Mouse (Mus musculus) erythroblast, embryonic 14.5 days (primary cell): Measurements from ENCODE around the gene Tdp2. TPM values are rescaled to one million over a fixed set of nuclear protein-coding genes. Genes with fewer than 3 reads are reported as not detected.

ENCODE experiments used
- H3K27me3 ChIP-seq: 2 replicates; pipeline ENCODE4 v1.6.1; 2012; ENCODE audit warnings: inconsistent platforms; ENCODE audit not compliant: control insufficient read depth
- H3K36me3 ChIP-seq: 2 replicates; pipeline ENCODE4 v1.6.1; 2012; ENCODE audit warnings: mild to moderate bottlenecking, inconsistent platforms; ENCODE audit not compliant: control insufficient read depth
- H3K4me1 ChIP-seq: 2 replicates; pipeline ENCODE4 v1.6.1; 2012; ENCODE audit warnings: inconsistent platforms; ENCODE audit not compliant: control insufficient read depth
- H3K4me3 ChIP-seq: replicated peaks from 2 replicates; pipeline ENCODE3; 2012; ENCODE audit warnings: moderate library complexity, mild to moderate bottlenecking, inconsistent platforms
- H3K9me3 ChIP-seq: 2 replicates; pipeline ENCODE4 v1.6.1; 2012; ENCODE audit warnings: low read length, inconsistent platforms, mixed read lengths; ENCODE audit not compliant: control insufficient read depth
- GATA1 ChIP-seq: IDR thresholded peaks from 2 replicates; pipeline ENCODE4 v1.6.1; 2012; ENCODE audit warnings: low read length, inconsistent platforms, mixed read lengths
- TAL1 ChIP-seq: IDR thresholded peaks from 3 replicates; pipeline ENCODE4 v1.6.1; 2012; ENCODE audit warnings: low read length, inconsistent platforms, mixed read lengths
- polyA plus RNA-seq: library from polyadenylated mRNA; stranded (reverse); fragments of >175 nt; gene quantifications from 2 replicates; pipeline ENCODE4 v1.2.3, GENCODE M21; 2012

The Tdp2 gene
- polyA plus RNA-seq, 1 experiment = 2.3 TPM

DNA sequence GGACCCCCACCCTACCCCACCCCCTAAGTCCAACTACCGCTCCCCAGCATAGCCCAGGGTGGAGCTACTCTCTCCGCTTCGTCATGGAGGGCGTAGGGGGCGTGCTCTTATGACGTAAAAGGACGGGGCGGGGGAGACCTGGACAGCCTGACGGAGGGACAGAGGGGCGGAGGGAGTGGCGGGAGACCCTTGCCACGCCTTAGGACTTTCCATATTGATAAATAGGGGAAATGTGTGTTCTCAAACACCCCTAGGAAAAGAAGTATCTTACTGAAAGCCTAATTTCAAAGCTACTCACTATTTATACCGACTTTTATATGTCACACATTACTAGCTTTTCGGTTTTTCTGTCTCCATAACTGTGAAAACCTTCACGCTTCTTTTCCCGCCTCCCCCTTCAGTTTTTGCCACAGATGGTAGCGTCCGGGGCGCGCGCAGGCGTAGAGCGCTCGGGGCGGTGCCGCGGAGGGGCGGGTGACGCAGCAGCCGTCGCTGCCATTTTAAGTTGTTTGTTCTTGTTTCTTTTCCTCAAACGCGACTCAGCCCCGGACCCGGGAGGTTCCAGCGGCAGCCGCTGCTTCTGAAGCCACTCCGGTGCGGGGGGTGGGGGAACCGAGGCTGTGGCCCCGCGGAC is 30.7 kb upstream of the Tdp2 start:
- H3K4me3 ChIP-seq = peak overlapping the region; percentile 79
- H3K36me3 ChIP-seq = peaks cover 31% of the 10 kb centered on the region
- H3K4me1 ChIP-seq = peaks cover 28% of the 10 kb centered on the region
- TF ChIP-seq TAL1 (no peak), GATA1 (no peak)
- H3K27me3 ChIP-seq = no peaks in the 10 kb centered on the region; the same call in 1 of the 2 replicates
- H3K9me3 ChIP-seq = no peaks in the 10 kb centered on the region

DNA sequence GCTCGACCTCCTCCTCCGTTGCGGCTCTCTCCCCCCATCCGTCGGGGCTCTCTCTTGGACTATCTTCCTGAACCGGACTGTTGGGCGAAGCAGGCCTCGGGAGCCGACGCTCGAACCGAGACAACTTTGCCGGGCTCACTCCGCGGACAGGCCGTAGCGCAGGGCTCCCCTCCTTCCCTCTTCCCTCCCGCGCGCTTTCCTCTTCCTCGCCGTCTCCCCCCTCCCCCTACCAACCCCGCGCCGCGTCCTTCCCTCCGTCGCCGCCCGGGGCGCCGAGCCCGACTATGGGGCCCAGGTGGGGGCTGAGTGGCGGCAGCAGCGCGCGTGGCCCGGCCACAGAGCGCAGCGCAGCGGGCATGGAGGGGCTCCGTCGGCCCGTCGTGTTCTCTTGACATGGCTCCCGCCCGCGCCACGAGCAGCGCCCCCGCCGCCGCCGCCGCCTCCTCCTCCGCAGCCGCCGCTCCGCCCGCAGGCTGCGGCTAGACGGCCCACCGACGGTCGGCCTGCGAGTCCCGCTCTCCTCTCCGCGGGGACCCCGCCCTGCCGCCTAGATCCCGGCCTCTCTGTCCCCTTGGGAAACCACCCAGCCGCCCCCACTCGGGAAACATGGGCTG is 30.1 kb upstream of the Tdp2 start, which contains the start of gene BC005537:
Gene BC005537 (plus strand): TSS at position 350 of the 614 bp plus-strand sequence.
- TF ChIP-seq TAL1 = no peak
- TF ChIP-seq GATA1 = no peak

DNA sequence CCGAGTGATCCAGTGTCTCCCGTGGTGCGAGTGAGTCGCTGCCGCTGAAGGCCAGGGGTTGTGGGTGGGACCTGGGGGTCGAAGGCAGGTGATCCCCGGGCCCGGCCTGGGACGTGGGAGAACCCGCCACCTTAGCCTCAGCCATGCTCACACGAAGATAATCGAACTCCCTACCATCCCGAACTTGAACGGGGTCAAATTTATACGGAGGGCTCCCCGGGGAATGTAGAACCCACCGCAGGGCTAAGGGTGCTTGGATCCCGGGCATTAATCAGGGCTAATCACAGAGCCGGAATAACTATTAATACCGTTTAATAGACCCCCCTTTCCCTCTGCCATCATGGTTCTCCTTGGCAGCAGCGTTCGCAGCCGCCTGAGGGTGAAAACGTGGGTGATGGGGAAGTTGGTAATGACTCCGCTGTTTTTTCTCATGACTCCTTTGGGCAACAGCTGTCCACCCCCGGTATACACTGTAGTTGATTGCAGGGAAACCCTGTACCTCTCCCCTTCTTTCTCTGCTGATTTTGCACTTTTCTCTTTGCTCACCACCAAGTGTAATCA is 29.3 kb upstream of the Tdp2 start:
- TF ChIP-seq TAL1 (no peak), GATA1 (no peak)
- no peaks in the 10 kb centered on the region; the same call in 1 of the 2 replicates for H3K27me3 ChIP-seq
- peaks cover 45% of the 10 kb centered on the region for H3K36me3 ChIP-seq
- peaks cover 31% of the 10 kb centered on the region for H3K4me1 ChIP-seq
- peak overlapping the region; percentile 79 for H3K4me3 ChIP-seq
- H3K9me3 ChIP-seq = no peaks in the 10 kb centered on the region

More for the DNA sequence above, 30.1 kb upstream of the Tdp2 start, which contains the start of gene BC005537:
- peaks cover 28% of the 10 kb centered on the region for H3K4me1 ChIP-seq
- peak within 1 kb of the TSS; percentile 79 for H3K4me3 ChIP-seq
- H3K27me3 ChIP-seq = no peaks in the 10 kb centered on the region; the same call in 1 of the 2 replicates
- peaks cover 37% of the 10 kb centered on the region for H3K36me3 ChIP-seq
- no peaks in the 10 kb centered on the region for H3K9me3 ChIP-seq

DNA sequence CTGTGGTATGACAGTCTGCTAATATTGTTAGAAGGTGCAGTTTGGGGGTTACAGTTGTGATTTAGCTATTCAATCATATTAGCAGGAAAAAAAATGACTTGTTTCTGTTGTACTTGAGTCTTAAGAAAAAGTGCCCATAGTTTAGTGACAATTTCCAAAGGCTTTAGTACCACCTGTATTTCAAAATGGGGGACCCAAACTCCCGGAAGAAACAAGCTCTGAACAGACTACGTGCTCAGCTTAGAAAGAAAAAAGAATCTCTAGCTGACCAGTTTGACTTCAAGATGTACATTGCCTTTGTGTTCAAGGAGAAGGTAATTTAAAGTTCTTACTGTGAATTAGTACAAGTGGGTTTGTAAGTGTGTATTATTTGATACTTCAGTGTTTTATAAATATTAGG is 28.3 kb upstream of the Tdp2 start:
- Histone ChIP-seq H3K27me3 (no peaks in the 10 kb centered on the region), H3K4me3 (peak overlapping the region; percentile 79), H3K9me3 (no peaks in the 10 kb centered on the region), H3K4me1 (peaks cover 37% of the 10 kb centered on the region), H3K36me3 (peaks cover 55% of the 10 kb centered on the region)
- TF ChIP-seq TAL1 (no peak), GATA1 (no peak)

DNA sequence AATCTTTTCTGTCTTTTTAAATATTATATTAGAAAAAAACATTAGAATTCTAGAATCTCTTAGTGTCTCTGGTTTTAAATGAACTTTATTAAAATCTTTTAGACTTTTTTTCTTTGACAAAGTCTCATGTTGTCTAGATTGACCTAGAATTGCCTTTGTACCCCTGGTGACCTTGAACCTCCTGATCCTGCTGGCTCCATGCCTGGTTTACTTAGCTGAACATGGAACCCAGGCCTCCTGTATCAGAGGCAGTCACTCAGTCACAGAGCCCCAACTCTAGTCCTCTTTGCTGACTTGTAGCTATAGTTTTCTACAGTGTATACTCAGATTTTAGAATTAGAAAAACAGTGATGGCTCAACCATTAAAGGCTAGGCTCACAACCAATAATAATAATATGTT is 25.4 kb upstream of the Tdp2 start:
- no peaks in the 10 kb centered on the region for H3K9me3 ChIP-seq
- H3K4me3 ChIP-seq = no peak overlapping the region
- H3K27me3 ChIP-seq = no peaks in the 10 kb centered on the region
- H3K36me3 ChIP-seq = peaks cover 84% of the 10 kb centered on the region
- peaks cover 30% of the 10 kb centered on the region for H3K4me1 ChIP-seq
- TF ChIP-seq TAL1 (no peak), GATA1 (no peak)

DNA sequence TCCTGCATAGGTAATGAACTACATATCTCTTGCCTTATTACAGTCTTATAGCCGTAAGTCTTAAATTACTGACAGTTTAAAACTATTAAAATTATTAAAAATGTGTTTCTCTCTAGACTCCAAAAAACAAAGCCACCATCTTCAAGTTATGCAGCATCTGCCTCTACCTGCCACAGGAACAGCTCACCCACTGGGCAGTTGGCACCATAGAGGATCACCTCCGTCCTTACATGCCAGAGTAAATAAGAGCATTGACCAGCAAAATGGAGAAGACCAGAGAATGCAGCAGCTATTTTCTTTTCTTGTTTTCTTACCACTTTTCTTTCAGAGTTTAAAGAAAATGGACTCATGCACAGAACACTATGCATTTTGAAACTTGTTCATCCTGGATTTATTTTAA is 19.0 kb upstream of the Tdp2 start:
- no peaks in the 10 kb centered on the region for H3K9me3 ChIP-seq
- peaks cover 12% of the 10 kb centered on the region for H3K4me1 ChIP-seq
- no peaks in the 10 kb centered on the region for H3K27me3 ChIP-seq
- TF ChIP-seq GATA1 = no peak
- no peak for TF ChIP-seq TAL1
- H3K36me3 ChIP-seq = peaks cover 100% of the 10 kb centered on the region
- no peak overlapping the region for H3K4me3 ChIP-seq

DNA sequence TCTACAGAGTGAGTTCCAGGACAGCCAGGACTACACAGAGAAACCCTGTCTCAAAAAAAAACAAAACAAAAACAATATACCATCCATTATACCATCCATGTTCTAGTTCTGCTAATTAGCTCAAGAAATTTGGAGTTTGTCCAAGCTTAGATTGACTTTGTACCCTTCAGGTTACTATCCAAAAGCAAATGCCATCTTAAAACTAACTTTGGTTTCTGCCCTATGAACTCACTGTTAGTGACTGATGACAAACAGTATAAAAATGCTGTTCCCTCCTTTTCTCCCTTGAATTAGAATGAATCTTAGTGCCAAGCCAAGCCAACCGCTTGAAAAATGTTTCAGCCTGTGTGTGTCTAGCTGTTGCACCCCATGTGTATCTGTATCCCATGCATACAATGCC is 16.9 kb upstream of the Tdp2 start:
- Histone ChIP-seq H3K4me3 (no peak overlapping the region), H3K36me3 (peaks cover 96% of the 10 kb centered on the region), H3K27me3 (no peaks in the 10 kb centered on the region), H3K9me3 (no peaks in the 10 kb centered on the region), H3K4me1 (peaks cover 6% of the 10 kb centered on the region)
- no peak for TF ChIP-seq TAL1
- TF ChIP-seq GATA1 = no peak

DNA sequence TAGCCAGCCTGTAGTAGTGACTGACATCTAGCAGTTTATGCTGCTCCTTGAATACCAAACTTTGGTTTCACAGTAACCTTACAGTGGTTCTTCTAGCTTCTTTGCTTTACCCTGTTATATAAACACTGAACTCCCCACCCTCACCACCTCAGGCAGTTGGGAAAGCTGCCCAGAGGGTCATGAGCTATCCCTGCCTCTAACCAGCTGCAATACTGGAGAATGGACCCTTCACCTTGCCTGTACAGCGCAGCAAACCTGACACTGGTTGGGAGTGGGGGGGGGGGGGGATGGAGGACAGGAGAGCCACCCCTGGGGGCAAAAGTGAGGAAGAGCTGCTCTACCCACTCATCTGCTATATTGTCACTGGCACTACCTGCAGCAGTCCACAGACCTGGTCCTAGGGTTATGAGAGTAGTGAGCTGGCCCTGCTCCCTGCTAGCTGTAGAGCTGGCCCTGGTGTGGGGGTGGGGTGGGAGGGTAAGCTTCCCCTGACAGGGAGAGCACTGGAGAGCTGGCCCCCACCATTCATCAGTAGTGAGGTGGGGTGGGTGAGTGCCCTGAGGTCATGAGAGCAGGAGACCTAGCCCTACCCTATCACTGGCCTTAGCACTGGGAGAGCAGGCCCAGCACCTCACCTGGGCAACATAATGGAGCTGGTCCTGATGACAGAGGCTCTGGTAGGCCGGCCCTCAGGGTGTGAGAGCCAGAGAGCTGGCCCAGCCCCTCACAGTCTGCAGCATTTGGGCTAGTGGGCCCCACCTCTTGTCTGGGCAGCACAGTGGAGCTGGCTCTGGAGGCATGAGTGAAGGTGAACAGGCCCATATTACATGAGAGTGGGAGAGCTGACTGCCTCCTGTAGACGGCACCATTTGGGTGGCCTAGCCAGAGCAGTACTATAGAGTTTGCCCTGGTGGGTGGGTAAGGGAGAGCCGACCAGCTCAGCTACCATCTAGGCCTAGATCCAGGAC is 15.1 kb upstream of the Tdp2 start:
- no peaks in the 10 kb centered on the region for H3K9me3 ChIP-seq
- H3K27me3 ChIP-seq = no peaks in the 10 kb centered on the region
- peak overlapping the region; percentile 2 for H3K4me3 ChIP-seq
- no peak for TF ChIP-seq GATA1
- no peak for TF ChIP-seq TAL1
- peaks cover 5% of the 10 kb centered on the region for H3K4me1 ChIP-seq
- peaks cover 86% of the 10 kb centered on the region for H3K36me3 ChIP-seq
